Mouse (Mus musculus): Measurements from ENCODE around the gene Rhox2c. TPM values are rescaled to one million over a fixed set of nuclear protein-coding genes. Genes with fewer than 3 reads are reported as not detected.

The Rhox2c gene
- not detected in 2 replicates for polyA plus RNA-seq (2012; rRNA removed)

GRCm38 (mm10) chrX:37453380-37453779 is at the start of gene Rhox2c:
TSS of gene Rhox2c (plus strand) at chrX:37453680.

GRCm38 (mm10) chrX:37411767-37412166 is 41.7 kb upstream of the Rhox2c start, which contains the start of gene Rhox2b:
TSS of gene Rhox2b (plus strand) at chrX:37412067.

GRCm38 (mm10) chrX:37432194-37432593 is 21.3 kb upstream of the Rhox2c start, which contains the start of gene Rhox4b:
TSS of gene Rhox4b (plus strand) at chrX:37432494.

DNA sequence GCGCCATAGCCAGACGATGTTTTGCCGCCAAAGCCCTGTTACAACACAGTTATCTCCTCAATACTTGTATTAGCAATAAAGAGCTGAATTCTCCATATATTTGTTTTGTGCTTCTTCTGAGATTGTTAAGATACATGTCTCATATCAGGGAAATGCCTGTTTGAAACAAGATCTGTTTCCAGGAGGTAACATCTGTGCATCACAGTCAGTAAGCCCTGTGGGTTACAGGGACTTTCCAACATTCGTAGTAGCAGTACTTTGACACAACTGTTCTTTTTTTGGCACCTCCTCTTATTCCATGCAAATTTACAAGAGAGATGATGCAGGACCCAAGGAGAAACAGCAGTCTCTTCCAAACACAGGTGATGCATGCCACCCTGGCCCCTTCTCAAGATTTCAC is 4.8 kb downstream of the Rhox2c start, which contains the start of gene Rhox3c:
Rhox3c (plus strand) TSS at position 301 of the 400 bp plus-strand sequence.

GRCm38 (mm10) chrX:37480037-37480436 is 26.6 kb downstream of the Rhox2c start, which contains the start of gene Rhox4c:
TSS of gene Rhox4c (plus strand) at chrX:37480337.

DNA sequence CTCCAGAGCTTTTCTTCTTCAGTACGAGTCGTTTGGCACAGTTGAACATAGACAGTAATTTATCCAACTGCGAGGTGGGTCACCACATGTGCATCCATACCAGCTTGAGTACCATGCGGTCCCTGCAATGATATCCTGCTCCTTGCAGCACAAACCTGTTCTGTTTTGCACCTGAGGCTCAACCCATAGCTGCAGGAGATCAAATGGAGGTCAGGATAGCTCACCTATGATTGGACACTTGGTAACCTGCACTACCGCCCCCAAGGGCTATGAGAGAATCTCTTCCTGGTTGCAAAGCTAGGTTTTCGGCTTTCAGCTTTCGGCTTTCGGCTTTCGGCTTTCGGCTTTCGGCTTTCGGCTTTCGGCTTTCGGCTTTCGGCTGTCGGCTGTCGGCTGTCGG is 60.6 kb downstream of the Rhox2c start, which contains the start of gene Rhox4d:
Rhox4d (plus strand) TSS at position 301 of the 400 bp plus-strand sequence.

Other genes with a start within 250 kb of the Rhox2c start
- not detected in 2 replicates for gene Gm9, start 242.6 kb upstream of the Rhox2c start, polyA plus RNA-seq (2012; rRNA removed)
- 0.25 and 0.28 TPM in 2 replicates for gene Rhox1, start 231.4 kb upstream of the Rhox2c start, polyA plus RNA-seq (2012; rRNA removed)
- not detected in 2 replicates for gene Rhox2a, start 208.7 kb upstream of the Rhox2c start, polyA plus RNA-seq (2012; rRNA removed)
- not detected in 2 replicates for gene Rhox3a, start 203.8 kb upstream of the Rhox2c start, polyA plus RNA-seq (2012; rRNA removed)
- gene Rhox4a, start 188.3 kb upstream of the Rhox2c start, polyA plus RNA-seq (2012; rRNA removed) = not detected in 2 replicates
- gene Rhox3a2, start 73.7 kb upstream of the Rhox2c start, polyA plus RNA-seq (2012; rRNA removed) = not detected in 2 replicates
- gene Rhox4a2, start 62.8 kb upstream of the Rhox2c start, polyA plus RNA-seq (2012; rRNA removed) = not detected in 2 replicates
- not detected in 2 replicates for gene Rhox2b, start 41.6 kb upstream of the Rhox2c start, polyA plus RNA-seq (2012; rRNA removed)
- gene Rhox4b, start 21.2 kb upstream of the Rhox2c start, polyA plus RNA-seq (2012; rRNA removed) = not detected in 2 replicates
- not detected in 2 replicates for gene Rhox3c, start 4.9 kb downstream of the Rhox2c start, polyA plus RNA-seq (2012; rRNA removed)
- not detected in 2 replicates for gene Rhox4c, start 26.7 kb downstream of the Rhox2c start, polyA plus RNA-seq (2012; rRNA removed)
- gene Rhox2d, start 39.7 kb downstream of the Rhox2c start, polyA plus RNA-seq (2012; rRNA removed) = not detected in 2 replicates
- gene Rhox4d, start 60.7 kb downstream of the Rhox2c start, polyA plus RNA-seq (2012; rRNA removed) = not detected in 2 replicates
- not detected in 2 replicates for gene Rhox2e, start 76.8 kb downstream of the Rhox2c start, polyA plus RNA-seq (2012; rRNA removed)
- gene Rhox3e, start 88.3 kb downstream of the Rhox2c start, polyA plus RNA-seq (2012; rRNA removed) = not detected in 2 replicates
- gene Rhox4e, start 103.7 kb downstream of the Rhox2c start, polyA plus RNA-seq (2012; rRNA removed) = not detected in 2 replicates
- gene Rhox2f, start 117.7 kb downstream of the Rhox2c start, polyA plus RNA-seq (2012; rRNA removed) = not detected in 2 replicates
- not detected in 2 replicates for gene Rhox3f, start 127.3 kb downstream of the Rhox2c start, polyA plus RNA-seq (2012; rRNA removed)
- gene Rhox4f, start 154.0 kb downstream of the Rhox2c start, polyA plus RNA-seq (2012; rRNA removed) = not detected in 2 replicates
- gene Rhox3g, start 174.9 kb downstream of the Rhox2c start, polyA plus RNA-seq (2012; rRNA removed) = not detected in 2 replicates
- gene Rhox2g, start 189.8 kb downstream of the Rhox2c start, polyA plus RNA-seq (2012; rRNA removed) = not detected in 2 replicates
- not detected in 2 replicates for gene Rhox4g, start 197.6 kb downstream of the Rhox2c start, polyA plus RNA-seq (2012; rRNA removed)
- gene Rhox3h, start 215.1 kb downstream of the Rhox2c start, polyA plus RNA-seq (2012; rRNA removed) = not detected in 2 replicates
- gene Rhox2h, start 219.6 kb downstream of the Rhox2c start, polyA plus RNA-seq (2012; rRNA removed) = not detected in 2 replicates